Mouse (Mus musculus): ENCODE results near the gene Gnb4. TPM values are rescaled to one million over a fixed set of nuclear protein-coding genes. Genes with fewer than 3 reads are reported as not detected.

Gnb4 gene
- polyA plus RNA-seq, 1 experiment from 2014 or later, result 74.8 TPM

- WGBS, result 80% methylated on average over 2 of the region's 4 CpGs
- Histone ChIP-seq H3K9ac (replicated peaks; ENCODE audit: low read depth, low read length) (no peak overlapping the region), H3K4me1 (ENCODE audit: control insufficient read depth, insufficient read depth, low read length) (no peaks in the 10 kb centered on the region), H3K27ac (ENCODE audit: low read length) (no peak overlapping the region), H3K36me3 (ENCODE audit: control insufficient read depth, insufficient read depth, low read length) (no peaks in the 10 kb centered on the region), H3K4me3 (ENCODE audit: low read depth, low read length) (no peak overlapping the region), H3K9me3 (ENCODE audit: control insufficient read depth, low read depth, low read length) (no peaks in the 10 kb centered on the region), H3K4me2 (replicated peaks; ENCODE audit: low read depth, low read length) (no peak overlapping the region), H3K27me3 (ENCODE audit: control insufficient read depth, insufficient read depth, low read length) (no peaks in the 10 kb centered on the region)
- no peak for ATAC-seq (ENCODE audit: insufficient number of reproducible peaks, insufficient read depth, low FRiP score, low read depth)
These were observed 39.6 kb upstream of the Gnb4 start for GRCm38 (mm10) chr3:32655994-32656393.

GRCm38 (mm10) chr3:32652739-32653138 lies 36.4 kb upstream of the Gnb4 start:
- Histone ChIP-seq H3K4me2 (replicated peaks; ENCODE audit: low read depth, low read length) (no peak overlapping the region), H3K27ac (ENCODE audit: low read length) (no peak overlapping the region)
- no peak for ATAC-seq (ENCODE audit: insufficient number of reproducible peaks, insufficient read depth, low FRiP score, low read depth)

GRCm38 (mm10) chr3:32649284-32649683 lies 32.9 kb upstream of the Gnb4 start:
- Histone ChIP-seq H3K27me3 (ENCODE audit: control insufficient read depth, insufficient read depth, low read length) (no peaks in the 10 kb centered on the region), H3K4me3 (ENCODE audit: low read depth, low read length) (no peak overlapping the region), H3K4me2 (replicated peaks; ENCODE audit: low read depth, low read length) (no peak overlapping the region), H3K9ac (replicated peaks; ENCODE audit: low read depth, low read length) (no peak overlapping the region), H3K27ac (ENCODE audit: low read length) (no peak overlapping the region), H3K36me3 (ENCODE audit: control insufficient read depth, insufficient read depth, low read length) (no peaks in the 10 kb centered on the region), H3K9me3 (ENCODE audit: control insufficient read depth, low read depth, low read length) (no peaks in the 10 kb centered on the region), H3K4me1 (ENCODE audit: control insufficient read depth, insufficient read depth, low read length) (no peaks in the 10 kb centered on the region)
- 74% methylated on average over 4 of the region's 4 CpGs for WGBS
- ATAC-seq (ENCODE audit: insufficient number of reproducible peaks, insufficient read depth, low FRiP score, low read depth), result no peak

More at GRCm38 (mm10) chr3:32652739-32653138, 36.4 kb upstream of the Gnb4 start:
- no peaks in the 10 kb centered on the region for H3K27me3 ChIP-seq (ENCODE audit: control insufficient read depth, insufficient read depth, low read length)
- no peak overlapping the region for H3K9ac ChIP-seq (replicated peaks; ENCODE audit: low read depth, low read length)
- H3K4me3 ChIP-seq (ENCODE audit: low read depth, low read length), result no peak overlapping the region
- H3K9me3 ChIP-seq (ENCODE audit: control insufficient read depth, low read depth, low read length), result no peaks in the 10 kb centered on the region
- no peaks in the 10 kb centered on the region for H3K36me3 ChIP-seq (ENCODE audit: control insufficient read depth, insufficient read depth, low read length)
- 59% methylated on average over 4 of the region's 4 CpGs for WGBS
- H3K4me1 ChIP-seq (ENCODE audit: control insufficient read depth, insufficient read depth, low read length), result no peaks in the 10 kb centered on the region

GRCm38 (mm10) chr3:32646918-32647317 lies 30.5 kb upstream of the Gnb4 start:
- Histone ChIP-seq H3K4me3 (ENCODE audit: low read depth, low read length) (no peak overlapping the region), H3K4me2 (replicated peaks; ENCODE audit: low read depth, low read length) (no peak overlapping the region), H3K9ac (replicated peaks; ENCODE audit: low read depth, low read length) (no peak overlapping the region), H3K27me3 (ENCODE audit: control insufficient read depth, insufficient read depth, low read length) (no peaks in the 10 kb centered on the region), H3K4me1 (ENCODE audit: control insufficient read depth, insufficient read depth, low read length) (no peaks in the 10 kb centered on the region), H3K27ac (ENCODE audit: low read length) (no peak overlapping the region), H3K36me3 (ENCODE audit: control insufficient read depth, insufficient read depth, low read length) (no peaks in the 10 kb centered on the region), H3K9me3 (ENCODE audit: control insufficient read depth, low read depth, low read length) (no peaks in the 10 kb centered on the region)
- no peak for ATAC-seq (ENCODE audit: insufficient number of reproducible peaks, insufficient read depth, low FRiP score, low read depth)
- WGBS, result 80% methylated on average over 4 of the region's 4 CpGs

DNA sequence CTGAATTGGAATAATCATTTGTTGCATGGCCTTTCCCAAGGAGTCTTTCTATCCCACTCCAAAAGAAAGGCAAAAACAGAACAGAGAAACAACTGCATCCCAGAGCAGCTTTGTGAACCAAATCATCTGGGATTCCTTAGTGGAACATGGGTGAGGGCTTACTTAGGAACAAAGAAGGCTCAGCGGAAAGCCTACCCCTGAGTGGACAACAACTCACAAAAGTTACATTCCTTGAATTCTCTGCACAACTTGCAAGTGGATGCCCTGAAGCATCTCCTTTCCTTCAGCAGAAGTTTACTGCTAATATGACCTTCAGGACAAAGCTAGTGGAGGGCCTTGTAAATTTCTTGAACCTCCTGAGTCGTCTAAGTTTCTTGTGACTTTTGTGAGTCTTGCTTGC lies 28.4 kb upstream of the Gnb4 start:
- 79% methylated on average over 2 of the region's 2 CpGs for WGBS
- no peaks in the 10 kb centered on the region for H3K9me3 ChIP-seq (ENCODE audit: control insufficient read depth, low read depth, low read length)
- H3K27ac ChIP-seq (ENCODE audit: low read length), result no peak overlapping the region
- H3K36me3 ChIP-seq (ENCODE audit: control insufficient read depth, insufficient read depth, low read length), result no peaks in the 10 kb centered on the region
- H3K4me1 ChIP-seq (ENCODE audit: control insufficient read depth, insufficient read depth, low read length), result no peaks in the 10 kb centered on the region
- H3K4me3 ChIP-seq (ENCODE audit: low read depth, low read length), result no peak overlapping the region
- no peak overlapping the region for H3K9ac ChIP-seq (replicated peaks; ENCODE audit: low read depth, low read length)
- H3K27me3 ChIP-seq (ENCODE audit: control insufficient read depth, insufficient read depth, low read length), result no peaks in the 10 kb centered on the region
- no peak overlapping the region for H3K4me2 ChIP-seq (replicated peaks; ENCODE audit: low read depth, low read length)
- ATAC-seq (ENCODE audit: insufficient number of reproducible peaks, insufficient read depth, low FRiP score, low read depth), result no peak

- Histone ChIP-seq H3K27ac (ENCODE audit: low read length) (no peak overlapping the region), H3K4me2 (replicated peaks; ENCODE audit: low read depth, low read length) (no peak overlapping the region), H3K27me3 (ENCODE audit: control insufficient read depth, insufficient read depth, low read length) (no peaks in the 10 kb centered on the region), H3K36me3 (ENCODE audit: control insufficient read depth, insufficient read depth, low read length) (no peaks in the 10 kb centered on the region), H3K4me1 (ENCODE audit: control insufficient read depth, insufficient read depth, low read length) (no peaks in the 10 kb centered on the region), H3K9me3 (ENCODE audit: control insufficient read depth, low read depth, low read length) (no peaks in the 10 kb centered on the region), H3K4me3 (ENCODE audit: low read depth, low read length) (no peak overlapping the region), H3K9ac (replicated peaks; ENCODE audit: low read depth, low read length) (no peak overlapping the region)
- ATAC-seq (ENCODE audit: insufficient number of reproducible peaks, insufficient read depth, low FRiP score, low read depth), result no peak
- WGBS, result 82% methylated on average over 6 of the region's 6 CpGs
These were observed 25.7 kb upstream of the Gnb4 start for GRCm38 (mm10) chr3:32642116-32642515.

- H3K27ac ChIP-seq (ENCODE audit: low read length), result no peak overlapping the region
- H3K9me3 ChIP-seq (ENCODE audit: control insufficient read depth, low read depth, low read length), result no peaks in the 10 kb centered on the region
- no peak for ATAC-seq (ENCODE audit: insufficient number of reproducible peaks, insufficient read depth, low FRiP score, low read depth)
- whole genome bisulfite sequencing, result 43% methylated on average over 8 of the region's 8 CpGs
- H3K4me2 ChIP-seq (replicated peaks; ENCODE audit: low read depth, low read length), result no peak overlapping the region
- H3K4me1 ChIP-seq (ENCODE audit: control insufficient read depth, insufficient read depth, low read length), result no peaks in the 10 kb centered on the region
- H3K36me3 ChIP-seq (ENCODE audit: control insufficient read depth, insufficient read depth, low read length), result no peaks in the 10 kb centered on the region
- no peaks in the 10 kb centered on the region for H3K27me3 ChIP-seq (ENCODE audit: control insufficient read depth, insufficient read depth, low read length)
- no peak overlapping the region for H3K9ac ChIP-seq (replicated peaks; ENCODE audit: low read depth, low read length)
- H3K4me3 ChIP-seq (ENCODE audit: low read depth, low read length), result no peak overlapping the region
These were observed 21.9 kb upstream of the Gnb4 start for GRCm38 (mm10) chr3:32638240-32638639.

- H3K27me3 ChIP-seq (ENCODE audit: control insufficient read depth, insufficient read depth, low read length), result no peaks in the 10 kb centered on the region
- H3K4me3 ChIP-seq (ENCODE audit: low read depth, low read length), result no peak overlapping the region
- H3K9ac ChIP-seq (replicated peaks; ENCODE audit: low read depth, low read length), result no peak overlapping the region
- H3K4me2 ChIP-seq (replicated peaks; ENCODE audit: low read depth, low read length), result no peak overlapping the region
- H3K36me3 ChIP-seq (ENCODE audit: control insufficient read depth, insufficient read depth, low read length), result no peaks in the 10 kb centered on the region
- H3K9me3 ChIP-seq (ENCODE audit: control insufficient read depth, low read depth, low read length), result no peaks in the 10 kb centered on the region
- WGBS, result 54% methylated on average over 5 of the region's 5 CpGs
- ATAC-seq (ENCODE audit: insufficient number of reproducible peaks, insufficient read depth, low FRiP score, low read depth), result no peak
- no peak overlapping the region for H3K27ac ChIP-seq (ENCODE audit: low read length)
- no peaks in the 10 kb centered on the region for H3K4me1 ChIP-seq (ENCODE audit: control insufficient read depth, insufficient read depth, low read length)
These were observed 16.4 kb upstream of the Gnb4 start for GRCm38 (mm10) chr3:32632760-32633264.

DNA sequence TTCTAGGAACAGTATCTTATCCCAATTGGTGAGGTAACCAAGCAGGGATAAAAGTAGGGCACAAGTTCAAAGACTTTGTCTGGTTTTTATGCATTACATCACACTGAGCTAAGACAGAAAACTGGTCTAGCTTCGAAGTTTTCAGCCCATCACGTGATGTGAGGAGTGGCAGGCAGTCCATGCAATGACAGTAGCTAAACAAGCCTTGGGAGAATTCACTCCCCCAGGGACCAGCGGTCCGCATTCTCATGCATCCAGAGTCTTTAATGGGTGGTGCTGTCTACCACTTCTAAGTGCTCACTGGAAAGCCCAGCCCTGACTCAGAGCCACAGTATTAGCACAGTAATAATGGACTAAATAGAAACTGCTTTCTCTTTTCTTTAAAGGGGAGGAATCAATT lies 13.8 kb upstream of the Gnb4 start:
- H3K9ac ChIP-seq (replicated peaks; ENCODE audit: low read depth, low read length), result no peak overlapping the region
- H3K27me3 ChIP-seq (ENCODE audit: control insufficient read depth, insufficient read depth, low read length), result no peaks in the 10 kb centered on the region
- 65% methylated on average over 4 of the region's 4 CpGs for WGBS
- ATAC-seq (ENCODE audit: insufficient number of reproducible peaks, insufficient read depth, low FRiP score, low read depth), result no peak
- H3K27ac ChIP-seq (ENCODE audit: low read length), result no peak overlapping the region
- no peaks in the 10 kb centered on the region for H3K4me1 ChIP-seq (ENCODE audit: control insufficient read depth, insufficient read depth, low read length)
- no peaks in the 10 kb centered on the region for H3K36me3 ChIP-seq (ENCODE audit: control insufficient read depth, insufficient read depth, low read length)
- no peak overlapping the region for H3K4me3 ChIP-seq (ENCODE audit: low read depth, low read length)
- H3K4me2 ChIP-seq (replicated peaks; ENCODE audit: low read depth, low read length), result no peak overlapping the region
- H3K9me3 ChIP-seq (ENCODE audit: control insufficient read depth, low read depth, low read length), result no peaks in the 10 kb centered on the region

Measured in stomach, embryonic 14.5 days (tissue).